Mouse (Mus musculus): ENCODE data around the gene Apoe.

Gene Apoe

DNA sequence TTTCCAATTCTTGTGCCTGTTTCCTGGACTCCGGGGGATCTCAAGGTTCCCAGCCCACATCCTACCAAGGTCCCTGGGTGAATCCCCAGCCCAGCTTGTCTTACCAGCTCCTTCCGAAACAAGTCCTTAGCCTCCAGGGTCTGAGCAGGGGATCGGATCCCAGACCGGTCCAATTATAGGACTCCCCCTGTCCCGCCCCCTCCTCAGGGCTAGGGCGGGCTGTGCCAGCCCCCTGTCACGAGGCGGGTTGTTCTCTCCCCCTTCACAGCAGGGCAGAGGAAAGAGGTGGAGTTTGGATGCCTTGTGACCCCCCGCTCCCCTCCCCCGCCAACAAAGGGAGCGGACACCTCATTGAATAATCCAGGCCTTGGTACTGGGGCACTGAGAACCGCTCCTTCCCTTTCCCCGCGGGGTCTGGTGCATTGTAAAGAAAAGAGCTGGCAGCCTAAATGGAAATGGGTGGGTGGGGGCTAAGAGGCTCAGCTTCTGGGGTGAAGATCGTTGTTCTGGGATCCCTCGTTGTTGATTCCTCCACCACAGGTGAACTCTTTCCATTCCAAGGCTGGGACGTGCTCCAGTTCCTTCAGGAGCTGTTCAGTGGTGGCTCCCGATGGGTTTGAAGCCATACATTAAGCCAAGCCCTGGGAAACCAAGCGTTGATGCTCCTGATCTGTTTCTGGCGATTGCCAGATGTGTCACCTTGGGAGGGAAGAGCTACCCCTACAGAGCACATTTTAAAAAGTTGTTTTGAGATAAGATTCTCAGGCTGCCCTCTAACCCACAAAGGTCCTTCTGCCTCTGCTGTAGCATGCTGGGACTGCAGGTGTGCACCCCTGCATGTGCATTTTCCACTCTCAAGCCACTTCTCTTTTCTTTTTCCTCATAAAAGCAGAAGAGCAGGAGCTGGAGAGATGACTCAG lies at the start of gene Apoe:
TSS of gene Apoe (minus strand) at position 282 of the 920 bp plus-strand sequence.
- DNase-seq (ENCODE audit: low read depth, low spot score): no peak

DNA sequence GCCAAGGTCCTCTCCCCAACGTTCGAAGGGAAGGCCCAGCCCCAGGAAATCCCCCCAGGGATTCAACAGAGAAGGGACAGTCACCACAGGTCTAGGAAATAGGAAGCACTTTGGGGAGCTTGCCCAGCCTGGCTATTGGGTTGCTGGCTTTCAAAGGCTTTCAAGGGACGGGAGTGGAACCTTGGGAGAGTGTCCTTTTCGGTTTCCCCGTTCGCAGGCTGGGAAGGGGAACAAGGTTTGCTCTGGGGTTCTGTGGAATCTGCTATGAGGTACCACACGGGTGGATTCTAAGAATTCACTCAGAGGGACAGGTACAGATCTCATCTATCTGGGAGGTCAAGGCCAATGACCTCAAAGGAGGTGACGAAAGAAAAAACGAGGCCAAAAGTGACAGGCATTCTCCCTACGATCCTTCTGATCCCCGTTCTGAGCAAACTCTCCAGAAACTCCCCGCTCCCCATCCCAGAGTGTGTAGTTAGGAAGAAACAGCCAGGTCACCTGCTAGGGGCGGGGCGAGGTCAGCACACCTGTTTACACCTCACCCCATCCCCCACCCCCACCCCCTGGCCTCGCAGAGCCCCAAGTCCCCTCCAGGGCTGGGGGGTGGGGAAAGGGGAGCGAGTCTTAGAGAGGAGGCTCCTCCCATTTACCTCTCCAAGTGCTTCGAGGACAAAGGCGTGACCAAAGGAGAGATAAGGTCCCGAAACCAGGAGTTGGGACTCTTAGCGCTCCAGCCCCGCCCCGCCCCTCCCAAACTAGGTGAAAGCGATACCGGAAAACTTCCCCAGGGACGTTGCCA lies 48.6 kb upstream of the Apoe start:
- no peak for DNase-seq (ENCODE audit: low read depth, low spot score)

DNA sequence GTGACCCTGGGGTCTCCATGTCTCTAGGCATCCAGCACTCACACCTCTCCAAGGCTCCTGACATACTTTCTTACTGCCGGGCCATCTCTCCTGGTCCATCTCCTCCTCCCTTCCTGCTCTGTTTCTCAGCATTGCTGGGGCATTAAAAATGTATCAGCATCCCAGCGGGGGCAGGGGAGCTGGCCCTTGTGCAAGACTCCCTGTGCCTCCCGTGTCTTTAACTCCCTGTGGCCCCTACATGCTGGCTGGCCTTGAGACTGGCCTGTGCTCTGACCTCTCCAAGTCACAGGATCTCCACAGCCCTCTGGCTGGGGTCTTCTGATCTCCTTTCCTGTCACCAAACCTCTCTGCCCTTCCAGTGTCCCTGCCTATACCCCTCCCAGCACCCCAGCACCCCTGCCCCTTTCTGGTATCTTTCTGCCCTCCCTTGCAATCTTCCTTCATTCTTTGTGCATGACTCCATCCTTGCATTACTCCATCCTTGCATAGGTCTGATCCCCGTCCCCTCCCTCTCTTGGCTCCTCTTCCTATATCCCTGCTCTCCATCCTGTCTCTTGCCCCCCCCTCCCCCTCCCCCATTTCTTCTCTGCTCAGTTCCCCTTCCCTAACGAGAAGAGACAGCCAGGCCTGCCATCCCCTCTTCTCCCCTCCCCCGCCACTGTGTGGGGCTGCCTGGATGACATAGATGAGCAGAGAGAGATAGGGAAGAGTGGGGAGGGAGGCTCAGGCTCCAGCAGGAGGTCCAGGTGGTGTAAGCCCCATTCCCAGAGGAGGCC lies 47.6 kb upstream of the Apoe start:
- peak; percentile 28 for DNase-seq (ENCODE audit: low read depth, low spot score)

DNA sequence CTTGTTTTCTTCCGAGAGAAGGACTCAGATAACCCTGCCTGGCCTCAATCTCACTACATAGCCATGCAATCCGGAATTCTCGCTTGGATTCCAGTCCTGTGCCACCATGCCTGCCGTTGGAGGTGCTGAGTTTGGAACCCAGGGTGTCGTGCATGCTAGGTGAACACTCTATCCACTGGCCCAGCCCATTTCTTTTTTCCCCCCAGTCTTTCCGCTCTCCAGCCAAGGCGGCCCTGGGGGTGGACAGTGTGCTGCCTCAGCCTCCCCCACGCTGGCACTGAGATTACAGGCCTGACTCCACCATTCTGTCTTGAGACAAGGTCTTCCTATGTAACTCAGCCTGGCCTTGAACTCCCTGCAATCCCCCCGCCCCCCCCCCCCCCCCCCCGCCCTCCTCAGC lies 47.0 kb upstream of the Apoe start:
- DNase-seq (ENCODE audit: low read depth, low spot score): no peak

DNA sequence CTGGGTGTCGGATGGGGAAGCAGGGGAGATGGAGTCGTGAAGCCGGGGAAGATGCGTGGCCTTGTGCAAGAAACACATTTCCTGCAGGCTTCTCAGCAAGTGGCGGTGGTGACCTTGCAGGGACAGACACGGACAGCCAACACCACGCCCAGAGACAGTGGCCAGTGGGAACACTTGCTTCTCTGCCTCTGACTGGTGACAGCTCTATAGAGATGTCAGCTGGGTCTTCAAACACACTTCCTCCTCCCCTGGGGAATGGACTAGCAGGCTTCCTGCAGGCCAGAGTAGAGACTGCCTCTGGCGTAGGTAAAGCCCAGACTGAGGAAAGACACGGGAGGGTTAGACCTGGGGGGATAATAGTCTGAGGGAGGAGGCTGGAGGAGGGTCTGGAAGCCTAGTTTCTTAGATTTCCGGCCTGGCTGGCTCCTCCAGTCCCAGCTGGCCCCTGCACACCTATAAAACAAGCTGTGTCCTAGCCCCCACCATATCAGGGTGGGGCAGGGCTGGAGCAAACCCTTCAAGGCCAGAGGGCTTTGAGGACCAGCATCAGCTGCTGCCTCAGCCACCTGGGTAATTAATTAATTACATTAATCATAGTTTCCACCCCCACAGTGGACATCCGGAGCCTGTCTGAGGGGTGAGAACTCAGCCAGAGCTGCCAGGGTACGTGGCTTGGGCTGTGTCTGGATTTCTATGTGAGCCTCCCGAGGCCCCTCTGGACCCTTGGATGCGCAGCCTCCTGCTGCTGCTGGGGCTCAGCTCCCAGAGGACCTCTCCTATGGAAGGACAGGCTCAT lies 45.8 kb upstream of the Apoe start:
- no peak for DNase-seq (ENCODE audit: low read depth, low spot score)

DNA sequence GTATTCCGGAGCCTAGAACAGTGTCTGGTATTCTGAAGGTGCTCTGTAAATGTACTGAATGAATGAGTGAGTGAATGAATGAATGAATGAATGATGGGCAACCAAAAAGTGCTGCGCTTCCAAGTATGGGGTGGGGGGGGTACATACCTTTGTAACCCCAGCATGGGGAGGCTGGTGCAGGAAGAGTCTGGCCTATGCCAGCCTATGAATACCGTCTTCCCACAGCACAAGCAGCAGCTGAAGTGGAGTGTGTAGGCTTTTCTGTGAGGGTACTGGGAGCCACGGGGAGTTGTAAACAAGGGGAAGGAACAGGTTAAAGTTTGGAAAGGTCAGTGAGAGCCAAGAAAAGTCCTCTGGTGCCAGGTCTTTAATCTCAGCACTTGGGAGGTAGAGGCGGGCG lies 44.8 kb upstream of the Apoe start:
- no peak for DNase-seq (ENCODE audit: low read depth, low spot score)

DNA sequence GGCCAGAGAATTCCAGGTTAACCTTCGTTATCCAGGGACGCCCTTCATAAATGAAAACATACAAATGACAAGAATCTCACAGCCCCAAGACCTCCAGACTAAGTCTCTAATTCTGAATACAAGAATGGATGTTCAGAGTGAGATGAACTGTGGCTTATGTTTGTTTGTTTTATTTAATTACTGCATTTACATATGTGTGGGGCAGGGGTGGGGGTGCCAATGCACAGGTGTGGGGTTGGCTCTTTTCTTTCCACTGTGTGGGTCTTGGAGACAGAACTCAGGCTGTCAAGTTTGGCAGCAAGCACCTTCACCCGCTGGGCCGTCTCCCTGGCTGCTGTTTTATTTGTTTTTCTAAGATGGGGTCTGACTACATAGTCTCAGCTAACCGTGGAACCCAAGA lies 43.5 kb upstream of the Apoe start:
- DNase-seq (ENCODE audit: low read depth, low spot score): no peak

DNA sequence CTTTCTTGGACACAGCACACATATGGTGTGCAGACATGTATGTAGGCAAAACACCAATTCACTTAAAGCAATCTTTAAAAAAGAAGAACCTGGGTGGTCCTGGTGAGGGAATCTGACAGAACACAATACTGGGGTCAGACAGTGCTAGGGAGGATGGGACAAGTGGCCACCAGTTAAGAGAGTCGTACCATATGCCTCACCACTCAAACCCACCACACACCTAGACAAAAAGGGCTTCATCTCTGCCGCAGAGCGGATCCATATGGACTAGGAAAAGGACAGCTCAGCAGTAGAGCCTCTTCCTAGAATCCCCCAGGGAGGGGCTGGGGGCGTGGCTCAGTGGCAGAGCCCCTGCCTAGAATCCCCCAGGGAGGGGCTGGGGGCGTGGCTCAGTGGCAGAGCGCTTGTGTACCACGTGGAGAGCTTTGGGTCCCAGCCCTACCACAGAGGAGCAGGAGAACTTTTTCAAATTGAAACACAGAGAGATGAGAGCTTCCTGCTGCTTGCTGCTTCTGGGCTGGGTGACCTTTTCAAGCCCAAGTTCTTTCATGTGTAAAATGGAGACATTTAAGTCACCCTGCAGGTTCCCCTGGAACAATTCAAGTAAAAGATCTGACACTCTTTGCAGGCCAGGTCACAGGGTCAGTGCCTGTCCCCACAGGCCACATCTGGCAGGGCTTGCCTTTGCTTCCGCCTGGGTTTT lies 42.5 kb upstream of the Apoe start:
- DNase-seq (ENCODE audit: low read depth, low spot score): no peak

DNA sequence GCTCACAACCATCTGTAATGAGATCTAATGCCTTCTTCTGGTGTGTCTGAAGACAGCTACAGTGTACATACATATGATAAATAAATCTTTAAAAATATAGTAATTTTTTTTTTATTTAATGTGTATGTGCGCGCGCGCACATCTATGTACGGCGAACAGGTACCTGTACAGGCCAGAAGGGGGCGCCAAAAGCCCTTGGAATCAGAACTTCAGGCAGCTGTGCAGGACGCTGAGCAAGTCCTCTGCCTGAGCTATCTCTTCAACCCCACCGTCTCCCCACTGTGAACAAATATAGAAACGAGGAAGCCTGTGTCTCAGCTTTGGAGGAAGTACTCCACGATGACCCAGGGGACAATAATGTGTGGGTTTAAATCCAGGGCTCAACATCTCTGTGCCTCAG lies 41.3 kb upstream of the Apoe start:
- DNase-seq (ENCODE audit: low read depth, low spot score): no peak

DNA sequence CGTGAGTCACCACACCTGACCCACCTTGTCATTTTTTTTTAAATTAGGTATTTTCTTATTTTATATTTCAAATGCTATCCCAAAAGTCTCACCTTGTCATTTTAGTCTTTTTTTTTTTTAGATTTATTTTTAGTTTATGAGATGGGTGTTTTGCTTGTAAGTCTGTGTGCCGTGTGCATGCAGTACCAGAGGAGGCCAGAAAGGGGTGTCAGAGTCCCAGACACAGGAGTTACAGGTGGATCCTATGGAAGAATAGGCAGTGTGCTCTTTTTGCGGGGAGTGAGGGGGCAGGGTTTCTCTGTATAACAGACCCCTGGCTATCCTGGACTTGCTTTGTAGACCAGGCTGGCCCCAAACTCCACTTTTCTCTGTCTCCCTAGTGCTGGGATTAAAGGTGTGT lies 39.8 kb upstream of the Apoe start:
- DNase-seq (ENCODE audit: low read depth, low spot score): no peak

DNA sequence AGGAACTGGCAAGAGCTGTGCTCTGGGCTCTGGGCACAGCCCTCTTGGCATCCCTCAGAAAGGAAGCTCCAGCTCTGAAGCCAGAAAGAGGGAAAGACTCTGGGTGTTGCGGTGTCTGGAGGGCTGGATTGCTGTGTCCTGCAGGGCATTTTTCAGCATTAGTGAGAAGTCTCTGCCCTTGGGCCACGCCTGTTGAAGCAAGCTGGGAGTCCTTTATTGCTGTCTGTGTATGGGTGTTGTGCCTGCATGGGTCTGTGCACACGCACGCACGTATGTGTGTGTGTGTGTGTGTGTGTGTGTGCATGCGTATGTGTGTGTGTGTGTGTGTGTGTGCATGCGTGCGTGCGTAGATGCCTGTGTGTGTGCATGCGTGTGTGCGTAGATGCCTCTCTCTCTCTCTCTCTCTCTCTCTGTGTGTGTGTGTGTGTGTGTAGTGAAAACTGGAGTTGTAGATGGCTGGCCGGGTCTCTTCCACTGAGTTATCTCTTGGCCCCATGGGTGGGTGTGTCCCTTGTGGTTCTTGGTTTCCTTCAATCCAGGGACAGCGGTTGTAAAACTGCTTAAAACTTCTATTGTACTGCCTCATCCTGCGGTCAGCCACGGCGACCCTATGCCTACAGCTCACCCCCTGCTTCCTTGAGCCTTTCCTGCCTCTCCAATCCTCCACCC lies 37.5 kb upstream of the Apoe start:
- DNase-seq (ENCODE audit: low read depth, low spot score): no peak

DNA sequence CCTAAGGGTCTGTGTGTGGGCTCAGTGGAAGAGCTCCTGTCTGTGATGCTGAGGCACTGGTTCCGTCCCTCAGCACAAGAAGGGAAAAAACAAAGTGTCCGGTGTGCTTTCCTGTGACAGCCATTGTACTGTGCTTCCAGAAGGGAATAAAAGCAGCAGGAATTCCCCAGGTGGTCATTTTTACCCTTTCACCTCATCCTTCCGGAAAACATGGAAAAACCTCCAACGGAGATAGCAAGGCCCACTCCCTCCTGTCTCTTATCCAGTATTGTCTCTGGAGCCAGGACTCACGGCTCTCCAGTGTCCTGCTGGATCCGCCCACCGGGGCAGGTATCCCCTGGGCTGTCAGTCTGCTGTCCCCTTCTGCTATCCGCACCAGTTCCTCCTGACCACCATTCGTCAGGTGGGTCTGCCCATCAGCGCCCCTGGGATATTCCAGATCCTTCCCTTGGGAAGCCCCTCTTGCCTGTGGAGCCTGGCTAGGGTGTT lies 35.2 kb upstream of the Apoe start:
- no peak for DNase-seq (ENCODE audit: low read depth, low spot score)

DNA sequence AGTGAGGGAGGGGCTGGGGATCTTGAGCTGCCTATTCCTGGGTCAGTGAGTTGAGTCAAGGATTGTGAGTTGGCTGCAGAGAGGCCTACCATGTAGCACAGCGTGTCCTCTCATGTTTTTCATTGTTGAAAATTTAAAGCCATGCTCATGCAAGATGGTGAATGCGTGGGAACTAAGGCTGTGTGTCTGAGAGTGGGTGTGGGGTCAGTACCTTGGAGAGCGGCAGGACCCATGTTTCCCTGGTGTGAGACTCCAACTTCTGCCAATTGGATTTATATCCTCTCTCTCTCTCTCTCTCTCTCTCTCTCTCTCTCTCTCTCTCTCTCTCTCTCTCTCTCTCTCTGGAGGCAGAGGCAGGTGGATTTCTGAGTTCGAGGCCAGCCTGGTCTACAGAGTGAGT lies 27.6 kb upstream of the Apoe start:
- DNase-seq (ENCODE audit: low read depth, low spot score): no peak

DNA sequence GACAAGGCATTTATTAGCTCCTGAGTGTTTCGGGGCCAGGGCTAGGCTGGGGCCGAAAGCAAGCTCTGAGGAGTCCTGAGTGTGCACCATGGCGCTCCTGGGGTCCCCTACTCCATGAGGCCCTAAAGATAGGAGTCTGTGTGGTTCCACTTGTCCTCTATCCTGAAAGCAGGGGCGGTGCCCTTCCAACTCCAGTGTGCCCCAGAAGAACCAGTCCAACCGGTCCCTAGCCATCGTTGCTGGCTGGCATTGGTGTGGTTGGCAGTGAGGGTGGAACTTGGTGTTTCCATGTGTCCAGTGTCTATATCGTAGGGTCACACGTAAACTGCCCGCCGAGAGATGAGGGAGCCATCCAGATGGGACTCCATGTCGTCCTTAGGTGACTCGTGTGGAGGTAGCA lies 25.2 kb upstream of the Apoe start:
- no peak for DNase-seq (ENCODE audit: low read depth, low spot score)

DNA sequence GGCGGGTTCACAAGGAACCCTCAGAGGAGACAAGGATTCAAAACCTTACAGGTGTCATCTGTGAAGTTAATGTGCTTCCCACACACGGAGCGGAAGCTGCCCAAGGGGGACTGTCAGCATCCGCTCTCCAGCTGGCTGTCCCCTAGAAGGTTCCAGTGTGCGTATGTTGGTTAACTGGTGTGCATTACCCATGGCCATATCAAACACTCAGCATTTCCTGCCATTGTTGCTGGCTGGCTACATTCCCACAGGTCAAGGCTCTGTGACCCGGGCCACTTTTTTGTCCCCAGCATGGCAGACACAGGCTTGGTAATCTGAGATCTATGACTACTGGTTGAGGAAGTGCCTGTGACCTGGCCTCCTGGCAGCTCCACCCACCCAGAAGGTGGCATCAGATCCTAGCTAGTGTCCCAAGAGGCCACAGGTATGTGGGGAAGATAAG lies 23.8 kb upstream of the Apoe start:
- DNase-seq (ENCODE audit: low read depth, low spot score): no peak

DNA sequence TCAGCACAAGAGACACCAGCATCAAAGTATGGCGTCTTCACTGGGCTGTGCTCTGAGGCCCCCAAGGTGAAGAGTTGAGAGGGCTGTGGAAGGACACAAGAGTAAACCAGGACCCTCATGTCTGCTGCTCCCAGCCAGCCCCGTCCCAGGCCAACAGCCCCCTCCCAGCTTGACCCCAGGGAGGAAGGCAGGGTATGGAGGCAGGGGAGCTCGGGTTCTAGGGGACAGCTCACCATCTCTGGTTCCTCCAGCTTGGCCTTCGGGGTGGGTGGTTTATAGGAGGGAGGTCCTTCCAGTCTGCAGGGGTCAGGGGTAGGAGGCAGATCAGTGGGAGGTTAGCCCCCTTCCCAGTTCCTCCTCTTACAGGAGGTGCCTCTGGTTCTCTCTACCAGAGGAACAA lies 20.2 kb upstream of the Apoe start:
- no peak for DNase-seq (ENCODE audit: low read depth, low spot score)

DNA sequence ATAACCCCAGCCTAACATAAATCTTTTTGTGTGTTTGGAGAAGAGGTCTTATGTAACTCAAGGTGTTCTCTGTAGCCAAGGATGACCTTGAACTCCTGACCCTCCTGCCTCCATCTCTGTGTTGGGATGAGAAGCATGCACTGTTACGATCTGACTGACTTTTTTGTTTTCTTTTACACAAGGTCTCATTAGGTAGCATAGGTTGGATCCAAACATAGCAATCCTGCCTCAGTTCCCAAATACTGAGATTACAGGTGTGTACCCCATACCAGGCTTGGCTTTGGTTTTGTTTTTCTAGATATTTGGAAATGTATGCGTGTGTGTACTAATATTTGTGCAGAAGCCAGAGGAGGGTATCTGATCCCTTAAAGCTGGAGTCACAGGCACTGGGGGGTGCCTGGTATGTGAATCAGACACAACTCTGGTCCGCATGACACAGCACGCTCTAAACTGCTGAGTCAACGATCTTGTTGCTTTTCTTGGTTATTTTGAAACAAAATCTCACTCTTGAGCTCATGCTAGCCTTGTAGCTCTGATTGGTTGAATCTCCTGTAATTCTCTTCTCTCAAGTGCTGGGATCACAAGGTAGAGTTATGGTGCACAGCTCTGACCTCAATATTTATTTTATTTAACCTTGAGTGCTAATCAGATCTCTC lies 19.4 kb upstream of the Apoe start:
- DNase-seq (ENCODE audit: low read depth, low spot score): no peak

DNA sequence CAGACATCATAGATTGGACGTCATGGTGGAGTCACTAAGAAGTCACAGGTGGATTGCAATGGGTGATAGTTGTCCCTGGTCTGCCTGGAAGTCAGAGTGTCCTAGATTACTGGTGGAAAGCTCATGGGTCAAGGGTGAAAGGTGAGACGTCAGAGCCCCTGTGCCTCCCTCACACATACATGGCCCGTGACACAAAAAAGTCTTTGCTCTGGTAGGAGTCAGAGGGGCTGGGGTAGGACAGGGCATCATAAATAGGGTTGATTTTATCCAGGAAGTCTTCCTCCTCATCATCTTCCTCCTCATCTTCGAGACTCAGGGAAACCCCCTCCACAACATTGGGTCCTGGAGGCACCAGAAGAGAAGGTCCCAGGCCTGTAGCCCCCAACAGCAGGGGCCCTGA lies 18.4 kb upstream of the Apoe start:
- no peak for DNase-seq (ENCODE audit: low read depth, low spot score)

DNA sequence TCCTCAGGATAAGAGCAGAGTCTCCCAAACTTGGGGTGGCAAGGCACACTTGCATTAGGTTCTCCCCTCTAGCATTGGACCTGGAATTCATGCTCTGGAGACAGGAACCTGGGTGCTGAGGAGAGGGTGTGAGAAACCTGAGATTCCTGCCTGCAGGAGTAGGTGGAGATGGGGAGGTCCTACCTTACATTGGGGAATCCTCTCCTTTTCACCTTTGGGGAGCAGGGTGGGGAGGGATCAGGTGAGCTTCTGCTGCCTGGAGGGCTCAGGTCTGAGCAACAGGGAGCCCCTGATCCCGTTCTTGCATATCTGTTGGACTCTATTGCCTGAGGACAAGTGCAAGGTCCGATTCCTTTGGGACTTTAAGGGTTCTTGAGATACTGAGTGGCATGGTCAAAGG lies 17.8 kb upstream of the Apoe start:
- no peak for DNase-seq (ENCODE audit: low read depth, low spot score)
